Mouse (Mus musculus): ENCODE data around the gene Odf2. TPM values are rescaled to one million over a fixed set of nuclear protein-coding genes. Genes with fewer than 3 reads are reported as not detected.
A peak's percentile ranks its signal among the peaks of the same experiment; 100 is the strongest.

Odf2 gene
- total and polyA plus RNA-seq, 2 experiments from 2014 or later = 90.9 to 102 TPM

DNA sequence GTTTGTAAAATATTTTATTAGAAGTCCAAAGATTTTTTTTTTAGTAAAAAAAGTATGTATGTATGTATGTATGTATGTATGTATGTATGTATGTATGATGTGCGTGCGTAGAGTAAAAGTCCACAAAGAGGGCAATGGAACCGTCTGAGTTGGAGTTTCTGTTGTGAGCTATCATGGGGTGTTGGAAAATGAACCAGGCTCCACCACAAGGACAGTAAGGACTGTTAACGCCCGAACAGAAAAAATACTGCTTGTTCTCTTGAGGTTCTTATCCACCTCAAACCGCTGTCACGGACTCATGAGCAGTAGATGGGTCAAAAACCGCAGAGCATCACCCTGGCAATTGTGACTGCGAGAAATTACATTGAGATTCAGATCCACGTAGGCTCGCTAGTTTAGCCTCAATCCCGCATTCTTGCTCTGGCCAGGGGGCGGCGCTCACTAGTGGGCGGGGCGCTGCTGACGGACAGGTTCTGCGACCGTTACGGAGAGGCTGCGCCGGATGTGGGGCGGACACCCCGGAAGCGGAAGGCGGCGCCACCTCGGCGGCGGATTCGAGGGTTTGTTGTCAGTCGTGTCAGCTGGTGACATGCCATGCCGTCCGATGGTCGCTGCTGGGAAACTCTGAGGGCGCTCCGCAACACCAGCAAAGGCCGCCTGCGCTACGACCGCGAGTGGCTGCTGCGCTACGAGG, 46.0 kb downstream of the Odf2 start, which contains the start of gene Gle1:
Gene Gle1 (plus strand): TSS at position 521 of the 694 bp plus-strand sequence.
- 3% methylated on average over 42 of the region's 44 CpGs for WGBS

DNA sequence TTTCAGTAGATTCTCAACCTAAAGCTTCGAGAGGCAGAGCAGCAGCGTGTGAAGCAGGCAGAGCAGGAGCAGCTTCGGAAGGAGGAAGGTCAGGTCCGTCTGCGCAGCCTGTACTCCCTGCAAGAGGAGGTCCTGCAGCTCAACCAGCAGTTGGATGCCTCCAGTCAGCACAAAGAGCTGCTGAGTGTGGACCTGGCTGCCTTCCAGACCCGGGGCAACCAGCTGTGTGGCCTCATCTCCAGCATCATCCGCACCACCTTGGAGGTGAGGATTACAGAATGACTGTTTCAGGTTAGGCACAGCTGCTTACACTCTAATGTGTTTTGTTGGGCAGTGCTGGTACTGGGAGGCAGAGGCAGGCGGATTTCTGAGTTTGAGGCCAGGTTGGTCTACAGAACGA, 51.1 kb downstream of the Odf2 start:
- Histone ChIP-seq H3K36me3 (ENCODE audit: insufficient read depth, low read length) (peaks cover 43% of the 10 kb centered on the region), H3K4me3 (ENCODE audit: low read depth, low read length) (no peak overlapping the region), H3K4me1 (ENCODE audit: insufficient read depth, low read length) (no peaks in the 10 kb centered on the region), H3K9ac (replicated peaks; ENCODE audit: low read length, poor library complexity, severe bottlenecking) (no peak overlapping the region), H3K27me3 (ENCODE audit: insufficient read depth, low read length) (no peaks in the 10 kb centered on the region), H3K27ac (ENCODE audit: low read depth, low read length) (no peak overlapping the region), H3K4me2 (ENCODE audit: low read depth, low read length, poor library complexity, severe bottlenecking) (no peak overlapping the region), H3K9me3 (ENCODE audit: low read length) (no peaks in the 10 kb centered on the region)
- DNase-seq (ENCODE audit: low spot score) (no peak), ATAC-seq (ENCODE audit: low FRiP score) (no peak)
- WGBS = 96% methylated on average over 9 of the region's 9 CpGs
- no peak for TF ChIP-seq CTCF (IDR thresholded peaks at IDR 0.05)

More for the DNA sequence above, 46.0 kb downstream of the Odf2 start, which contains the start of gene Gle1:
- Histone ChIP-seq H3K4me2 (ENCODE audit: low read depth, low read length, poor library complexity, severe bottlenecking) (peak within 1 kb of the TSS; percentile 63), H3K9ac (replicated peaks; ENCODE audit: low read length, poor library complexity, severe bottlenecking) (peak within 1 kb of the TSS; percentile 52), H3K9me3 (ENCODE audit: low read length) (no peaks in the 10 kb centered on the region), H3K36me3 (ENCODE audit: insufficient read depth, low read length) (peaks cover 27% of the 10 kb centered on the region), H3K27me3 (ENCODE audit: insufficient read depth, low read length) (no peaks in the 10 kb centered on the region), H3K4me1 (ENCODE audit: insufficient read depth, low read length) (no peaks in the 10 kb centered on the region), H3K4me3 (ENCODE audit: low read depth, low read length) (peak within 1 kb of the TSS; percentile 86), H3K27ac (ENCODE audit: low read depth, low read length) (peak within 1 kb of the TSS; percentile 85)
- peak; percentile 83 for TF ChIP-seq CTCF (IDR thresholded peaks at IDR 0.05)
- ATAC-seq (ENCODE audit: low FRiP score) (peak; percentile 96), DNase-seq (ENCODE audit: low spot score) (peak; percentile 96)

DNA sequence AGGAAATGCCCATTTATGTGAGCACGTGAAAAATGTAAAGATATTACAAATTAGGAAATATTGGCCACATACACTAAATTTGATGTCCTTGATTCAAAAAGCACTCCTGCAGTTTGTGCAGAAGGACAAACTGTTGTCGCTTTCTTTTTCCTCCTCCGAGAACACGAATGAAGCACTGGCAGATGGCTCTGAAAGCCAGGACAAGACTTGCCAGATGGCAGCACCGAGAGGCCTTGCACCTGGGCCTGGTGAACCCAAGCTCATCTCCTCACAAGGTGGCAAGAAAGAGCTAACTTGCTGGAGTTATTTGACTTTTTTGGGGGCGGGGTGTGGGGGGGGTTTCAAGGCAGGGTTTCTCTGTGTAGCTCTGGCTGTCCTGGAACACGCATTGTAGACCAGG, 51.8 kb downstream of the Odf2 start:
- no peak for TF ChIP-seq CTCF (IDR thresholded peaks at IDR 0.05)
- Histone ChIP-seq H3K9me3 (ENCODE audit: low read length) (no peaks in the 10 kb centered on the region), H3K9ac (replicated peaks; ENCODE audit: low read length, poor library complexity, severe bottlenecking) (no peak overlapping the region), H3K27ac (ENCODE audit: low read depth, low read length) (no peak overlapping the region), H3K4me2 (ENCODE audit: low read depth, low read length, poor library complexity, severe bottlenecking) (no peak overlapping the region), H3K27me3 (ENCODE audit: insufficient read depth, low read length) (no peaks in the 10 kb centered on the region), H3K4me3 (ENCODE audit: low read depth, low read length) (no peak overlapping the region), H3K4me1 (ENCODE audit: insufficient read depth, low read length) (no peaks in the 10 kb centered on the region), H3K36me3 (ENCODE audit: insufficient read depth, low read length) (peaks cover 50% of the 10 kb centered on the region)
- ATAC-seq (ENCODE audit: low FRiP score) (no peak), DNase-seq (ENCODE audit: low spot score) (no peak)
- WGBS = 91% methylated on average over 7 of the region's 7 CpGs

DNA sequence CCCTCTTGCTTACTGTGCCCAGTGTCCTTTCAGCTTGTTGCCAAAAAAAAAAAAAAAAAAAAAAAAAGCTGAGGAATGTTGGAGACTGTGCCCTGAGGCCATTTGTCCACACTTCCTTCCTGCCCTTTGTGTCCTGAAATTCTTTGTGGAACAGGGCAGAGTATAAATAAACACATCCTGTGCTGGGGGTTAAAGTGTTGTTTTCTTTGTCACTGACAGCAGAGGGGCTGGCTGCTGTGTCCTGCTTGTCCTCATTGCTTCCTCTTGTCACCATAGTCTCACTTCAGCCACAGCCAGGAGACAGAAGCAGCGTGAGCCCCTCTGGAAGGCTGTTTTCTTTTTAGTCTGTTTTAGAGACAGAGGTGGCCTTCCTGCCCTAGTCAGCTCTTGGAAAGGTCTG, 55.7 kb downstream of the Odf2 start:
- WGBS = 78% methylated on average over 1 of the region's 1 CpGs
- DNase-seq (ENCODE audit: low spot score) = no peak

DNA sequence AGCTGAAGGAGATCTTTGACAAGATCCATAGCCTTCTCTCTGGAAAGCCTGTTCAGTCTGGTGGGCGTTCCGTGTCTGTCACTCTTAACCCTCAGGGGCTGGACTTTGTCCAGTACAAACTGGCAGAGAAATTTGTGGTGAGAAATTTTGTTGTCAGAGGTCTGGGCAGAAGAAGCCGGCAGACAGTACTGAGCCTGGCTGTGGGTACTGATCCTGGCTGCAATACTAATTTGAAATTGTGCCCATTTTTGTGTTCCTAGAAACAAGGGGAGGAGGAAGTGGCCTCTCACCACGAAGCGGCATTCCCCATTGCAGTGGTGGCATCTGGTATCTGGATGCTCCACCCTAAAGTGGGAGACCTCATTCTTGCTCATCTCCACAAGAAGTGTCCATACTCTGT, 59.9 kb downstream of the Odf2 start:
- no peak overlapping the region for H3K27ac ChIP-seq (ENCODE audit: low read depth, low read length)
- no peaks in the 10 kb centered on the region for H3K4me1 ChIP-seq (ENCODE audit: insufficient read depth, low read length)
- H3K4me3 ChIP-seq (ENCODE audit: low read depth, low read length) = no peak overlapping the region
- H3K4me2 ChIP-seq (ENCODE audit: low read depth, low read length, poor library complexity, severe bottlenecking) = no peak overlapping the region
- H3K9me3 ChIP-seq (ENCODE audit: low read length) = no peaks in the 10 kb centered on the region
- WGBS = 94% methylated on average over 5 of the region's 5 CpGs
- H3K36me3 ChIP-seq (ENCODE audit: insufficient read depth, low read length) = peaks cover 63% of the 10 kb centered on the region
- no peak for ATAC-seq (ENCODE audit: low FRiP score)
- TF ChIP-seq CTCF (IDR thresholded peaks at IDR 0.05) = no peak
- no peaks in the 10 kb centered on the region for H3K27me3 ChIP-seq (ENCODE audit: insufficient read depth, low read length)
- no peak overlapping the region for H3K9ac ChIP-seq (replicated peaks; ENCODE audit: low read length, poor library complexity, severe bottlenecking)
- no peak for DNase-seq (ENCODE audit: low spot score)

More for the DNA sequence above, 55.7 kb downstream of the Odf2 start:
- no peak for TF ChIP-seq CTCF (IDR thresholded peaks at IDR 0.05)
- Histone ChIP-seq H3K4me2 (ENCODE audit: low read depth, low read length, poor library complexity, severe bottlenecking) (no peak overlapping the region), H3K9me3 (ENCODE audit: low read length) (no peaks in the 10 kb centered on the region), H3K36me3 (ENCODE audit: insufficient read depth, low read length) (peaks cover 57% of the 10 kb centered on the region), H3K4me1 (ENCODE audit: insufficient read depth, low read length) (no peaks in the 10 kb centered on the region), H3K4me3 (ENCODE audit: low read depth, low read length) (no peak overlapping the region), H3K9ac (replicated peaks; ENCODE audit: low read length, poor library complexity, severe bottlenecking) (no peak overlapping the region), H3K27me3 (ENCODE audit: insufficient read depth, low read length) (no peaks in the 10 kb centered on the region), H3K27ac (ENCODE audit: low read depth, low read length) (peak overlapping the region; percentile 6; the same call in 1 of the 2 replicates)
- ATAC-seq (ENCODE audit: low FRiP score) = no peak

DNA sequence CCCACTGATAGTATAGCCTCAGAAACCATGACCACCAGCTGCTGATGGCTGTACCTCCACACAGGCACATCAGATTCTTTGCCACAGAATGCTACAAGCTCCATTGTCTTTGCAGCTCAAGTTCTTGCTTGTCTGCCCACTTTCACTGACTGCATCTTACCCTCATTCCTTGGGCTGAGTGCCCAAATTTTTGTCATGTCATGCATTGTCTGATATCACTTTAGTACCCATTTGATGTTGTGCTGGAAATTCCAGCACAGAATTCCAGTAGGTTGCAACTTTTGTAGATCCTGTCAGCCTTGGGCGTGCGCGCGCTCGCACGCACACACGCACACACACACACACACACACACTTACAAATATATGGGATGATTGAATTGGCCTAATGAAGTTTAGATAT, 72.2 kb downstream of the Odf2 start:
- DNase-seq (ENCODE audit: low spot score) = no peak
- no peak for ATAC-seq (ENCODE audit: low FRiP score)
- Histone ChIP-seq H3K9ac (replicated peaks; ENCODE audit: low read length, poor library complexity, severe bottlenecking) (no peak overlapping the region), H3K4me1 (ENCODE audit: insufficient read depth, low read length) (0 out of 2 replicates have a peak, but pooled peaks cover 5% of the 10 kb centered on the region), H3K9me3 (ENCODE audit: low read length) (no peaks in the 10 kb centered on the region), H3K36me3 (ENCODE audit: insufficient read depth, low read length) (peaks cover 27% of the 10 kb centered on the region), H3K27me3 (ENCODE audit: insufficient read depth, low read length) (no peaks in the 10 kb centered on the region), H3K4me3 (ENCODE audit: low read depth, low read length) (no peak overlapping the region), H3K4me2 (ENCODE audit: low read depth, low read length, poor library complexity, severe bottlenecking) (no peak overlapping the region), H3K27ac (ENCODE audit: low read depth, low read length) (no peak overlapping the region)
- WGBS = 97% methylated on average over 7 of the region's 7 CpGs
- no peak for TF ChIP-seq CTCF (IDR thresholded peaks at IDR 0.05)

Data from midbrain, postnatal 0 days (tissue).